Mouse (Mus musculus) midbrain, postnatal 0 days (tissue): Measurements from ENCODE around the gene Nrn1l. TPM values are rescaled to one million over a fixed set of nuclear protein-coding genes. Genes with fewer than 3 reads are reported as not detected.

Experiments used
- ATAC-seq: fragments of 200-750 bp; cut with Nextera tagmentation; 2 replicates; pipeline ENCODE4 v1.8.0; 2017; ENCODE audit warnings: moderate number of reproducible peaks, mild to moderate bottlenecking, moderate TSS enrichment, moderate library complexity; ENCODE audit not compliant: low FRiP score
- DNase-seq: peaks from one replicate; pipeline ENCODE4 v3.0.0-alpha.2; 2015; ENCODE audit warnings: low spot score
- H3K27ac ChIP-seq: fragments of 300-500 bp; sonication (generic); 2 replicates; pipeline ENCODE4 v1.5.1; 2014; ENCODE audit warnings: low read depth, mild to moderate bottlenecking, low read length, mixed read lengths
- H3K27me3 ChIP-seq: fragments of 300-500 bp; sonication (generic); 2 replicates; pipeline ENCODE4 v1.6.1; 2014; ENCODE audit warnings: low read length, control low read depth, mixed read lengths; ENCODE audit not compliant: insufficient read depth
- H3K36me3 ChIP-seq: fragments of 300-500 bp; sonication (generic); 2 replicates; pipeline ENCODE4 v1.6.1; 2014; ENCODE audit warnings: low read length, control low read depth, mixed read lengths; ENCODE audit not compliant: insufficient read depth
- H3K4me1 ChIP-seq: fragments of 300-500 bp; sonication (generic); 2 replicates; pipeline ENCODE4 v1.6.1; 2014; ENCODE audit warnings: mild to moderate bottlenecking, control low read depth, antibody characterized with exemption, low read length, mixed read lengths; ENCODE audit not compliant: insufficient read depth
- H3K4me2 ChIP-seq: fragments of 300-500 bp; sonication (generic); 2 replicates; pipeline ENCODE4 v1.6.1; 2014; ENCODE audit warnings: low read depth, mild to moderate bottlenecking, low read length, mixed read lengths; ENCODE audit not compliant: poor library complexity, severe bottlenecking
- H3K4me3 ChIP-seq: fragments of 300-500 bp; sonication (generic); 2 replicates; pipeline ENCODE4 v1.5.1; 2014; ENCODE audit warnings: low read depth, mild to moderate bottlenecking, low read length, moderate library complexity
- H3K9ac ChIP-seq: fragments of 300-500 bp; sonication (generic); replicated peaks from 2 replicates; pipeline ENCODE4 v1.6.1; 2014; ENCODE audit warnings: mild to moderate bottlenecking, low read length, moderate library complexity, mixed read lengths; ENCODE audit not compliant: poor library complexity, severe bottlenecking
- H3K9me3 ChIP-seq: fragments of 300-500 bp; sonication (generic); 2 replicates; pipeline ENCODE4 v1.6.1; 2016; ENCODE audit warnings: low read length, control low read depth
- CTCF ChIP-seq: IDR thresholded peaks from 2 replicates; pipeline ENCODE4 v1.5.1; 2016; ENCODE audit warnings: antibody characterized with exemption, mild to moderate bottlenecking
- WGBS: fragments of 180-500 bp; shearing (Covaris S2); extraction: QIAGEN DNeasy Blood & Tissue Kit; methylation state at CpG from one replicate; pipeline ENCODE4 v1.1.7; 2014; 5-methylcytosine and 5-hydroxymethylcytosine counted together
- polyA plus RNA-seq: library from polyadenylated mRNA; unstranded; fragments of >200 nt; fragmentation: Nextera tagmentation; extraction: Ambion mirVana; gene quantifications from 2 replicates; pipeline ENCODE4 v1.2.1, GENCODE M21; 2015
- total RNA-seq: library from RNA; depleted of rRNA; stranded (reverse); fragments of >200 nt; gene quantifications from 2 replicates; pipeline ENCODE4 v1.2.3, GENCODE M21; 2014

Nrn1l gene
- total and polyA plus RNA-seq, 2 experiments from 2014 or later, result 1.3 TPM

DNA sequence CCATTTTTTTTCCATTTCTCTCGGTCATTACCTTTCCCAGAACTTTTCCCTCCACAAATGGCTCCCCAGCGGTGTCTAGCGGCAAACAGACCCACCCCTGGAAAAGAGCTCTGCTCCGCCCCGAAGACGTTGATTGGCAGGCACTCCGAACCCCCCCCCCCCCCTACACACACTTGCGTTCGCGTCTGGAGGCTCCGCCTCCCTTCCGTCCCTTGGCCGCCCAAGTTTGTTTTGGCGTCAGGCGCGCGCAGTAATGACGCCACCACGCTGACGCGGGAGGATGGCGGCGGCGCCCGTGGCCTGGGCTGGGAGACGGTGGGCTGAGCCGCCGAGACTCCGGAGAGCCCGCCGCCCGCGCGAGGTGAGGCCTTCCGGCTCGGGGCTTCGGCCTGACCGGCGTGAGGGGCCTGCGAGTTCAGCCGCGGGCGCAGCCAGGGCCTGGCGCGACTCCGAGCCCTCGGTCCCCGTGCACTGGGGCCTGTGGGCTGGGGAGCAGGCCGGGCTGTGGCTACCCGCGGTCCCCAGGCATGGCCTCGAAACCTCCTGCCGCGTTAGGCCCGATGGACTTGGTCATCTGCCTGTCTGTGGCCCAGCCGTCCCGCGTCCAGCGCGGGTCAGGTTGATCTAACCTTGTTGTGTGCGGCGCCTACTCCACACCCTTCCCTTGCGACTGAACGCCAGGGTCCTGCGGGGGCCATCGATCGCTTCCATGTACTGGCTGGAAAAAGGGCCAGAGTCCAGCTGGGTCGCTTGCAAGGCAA, 7.0 kb downstream of the Nrn1l start, which contains the start of gene Pskh1:
TSS of gene Pskh1 (plus strand) at position 262 of the 761 bp plus-strand sequence.
- H3K4me2 ChIP-seq, result peak within 1 kb of the TSS; percentile 64
- peak; percentile 95 for ATAC-seq
- H3K27me3 ChIP-seq, result no peaks in the 10 kb centered on the region
- peak within 1 kb of the TSS; percentile 93 for H3K4me3 ChIP-seq
- H3K36me3 ChIP-seq, result no peaks in the 10 kb centered on the region
- TF ChIP-seq CTCF, result 0 out of 2 replicates have a peak, but pooled peaks have one; percentile 5
- peak; percentile 94 for DNase-seq
- peak within 1 kb of the TSS; percentile 88 for H3K27ac ChIP-seq
- WGBS, result under 1% methylated on average over 68 of the region's 68 CpGs
- peak within 1 kb of the TSS; percentile 98 for H3K9ac ChIP-seq
- no peaks in the 10 kb centered on the region for H3K9me3 ChIP-seq
- no peaks in the 10 kb centered on the region for H3K4me1 ChIP-seq

DNA sequence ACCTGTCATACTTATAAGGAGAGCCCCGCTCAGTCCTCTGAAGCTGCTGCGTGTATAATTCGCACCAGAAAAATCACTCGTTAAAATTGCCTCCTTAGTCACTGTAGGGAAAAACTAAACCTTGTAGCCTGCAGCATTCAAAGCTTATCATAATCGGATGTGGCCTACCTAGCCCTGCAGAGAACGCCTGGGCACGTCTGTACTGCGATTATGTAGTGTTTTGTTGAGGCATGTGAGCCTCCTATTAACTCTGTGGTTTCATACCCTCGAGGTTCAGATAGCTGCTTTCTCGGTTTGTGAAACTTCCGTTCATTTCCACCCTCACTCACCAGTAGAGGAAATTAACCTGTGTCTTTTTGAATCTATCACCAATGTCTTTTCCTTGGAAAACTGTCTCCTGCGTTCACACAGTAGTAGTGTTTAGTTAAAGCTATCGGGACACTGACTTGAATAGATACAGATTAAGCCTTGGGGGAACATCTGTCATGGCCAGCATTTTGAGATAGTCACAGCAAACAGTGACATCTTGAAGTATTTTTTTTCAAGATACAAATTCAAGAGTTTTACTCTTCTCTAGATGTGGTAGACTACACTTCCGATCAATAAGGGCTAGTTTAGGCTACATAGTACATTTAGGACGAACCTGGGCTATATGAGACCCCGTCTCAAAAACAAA, 7.7 kb downstream of the Nrn1l start:
- ATAC-seq (no peak), DNase-seq (peak; percentile 10)
- Histone ChIP-seq H3K27me3 (no peaks in the 10 kb centered on the region), H3K27ac (peak overlapping the region; percentile 88), H3K4me2 (peak overlapping the region; percentile 64), H3K36me3 (no peaks in the 10 kb centered on the region), H3K9ac (peak overlapping the region; percentile 98), H3K9me3 (no peaks in the 10 kb centered on the region), H3K4me3 (peak overlapping the region; percentile 93), H3K4me1 (no peaks in the 10 kb centered on the region)
- WGBS, result 33% methylated on average over 16 of the region's 16 CpGs
- TF ChIP-seq CTCF, result no peak

DNA sequence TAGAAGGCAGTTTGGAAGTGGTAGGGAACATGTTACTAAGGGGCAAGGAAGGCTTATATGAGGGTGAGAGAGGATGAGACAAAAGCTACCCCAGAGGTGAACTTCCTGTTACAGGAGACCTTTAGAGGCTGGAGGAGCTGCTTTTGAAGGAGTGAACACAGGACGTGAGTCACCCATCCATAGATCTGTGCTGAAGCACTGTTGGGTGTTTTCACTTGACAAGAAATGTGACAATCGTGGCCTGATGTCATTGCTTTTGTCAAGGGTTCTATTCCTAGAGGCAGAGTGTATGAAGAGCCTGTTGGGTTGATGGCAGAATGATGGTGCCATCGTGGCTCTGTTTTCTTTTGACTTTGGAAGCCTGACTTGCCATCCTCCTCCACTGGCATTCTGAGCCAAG, 26.0 kb downstream of the Nrn1l start:
- DNase-seq (no peak), ATAC-seq (no peak)
- no peak overlapping the region for H3K9ac ChIP-seq
- H3K4me1 ChIP-seq, result no peaks in the 10 kb centered on the region
- H3K4me2 ChIP-seq, result no peak overlapping the region
- 92% methylated on average over 3 of the region's 3 CpGs for WGBS
- no peak overlapping the region for H3K27ac ChIP-seq
- H3K36me3 ChIP-seq, result no peaks in the 10 kb centered on the region
- H3K27me3 ChIP-seq, result no peaks in the 10 kb centered on the region
- H3K4me3 ChIP-seq, result no peak overlapping the region
- TF ChIP-seq CTCF, result no peak
- H3K9me3 ChIP-seq, result no peaks in the 10 kb centered on the region

DNA sequence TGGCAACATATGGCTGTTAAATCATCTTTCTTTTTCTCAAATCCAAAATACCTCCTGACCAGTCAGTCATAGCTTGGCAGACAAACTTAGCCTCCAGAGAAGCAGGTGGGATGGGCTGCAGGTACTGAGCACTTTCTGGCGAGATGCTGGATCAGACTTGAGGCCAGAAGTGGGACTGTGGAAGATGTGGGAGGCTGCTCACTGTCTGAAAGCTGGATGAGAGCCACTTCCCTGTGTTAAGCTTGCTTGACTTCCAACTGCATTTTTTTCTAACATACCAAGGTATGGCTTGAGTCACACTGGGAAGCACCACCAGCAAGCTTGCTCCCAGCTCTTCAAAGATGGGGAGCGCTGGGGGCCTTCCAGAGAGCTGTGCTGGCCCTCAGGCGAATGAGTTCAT, 31.8 kb downstream of the Nrn1l start:
- no peak for TF ChIP-seq CTCF
- H3K27me3 ChIP-seq, result no peaks in the 10 kb centered on the region
- WGBS, result 75% methylated on average over 3 of the region's 3 CpGs
- no peak overlapping the region for H3K27ac ChIP-seq
- 0 out of 2 replicates have a peak, but pooled peaks cover 5% of the 10 kb centered on the region for H3K36me3 ChIP-seq
- H3K4me1 ChIP-seq, result no peaks in the 10 kb centered on the region
- H3K4me2 ChIP-seq, result no peak overlapping the region
- no peak for DNase-seq
- H3K9ac ChIP-seq, result no peak overlapping the region
- no peaks in the 10 kb centered on the region for H3K9me3 ChIP-seq
- ATAC-seq, result no peak
- H3K4me3 ChIP-seq, result no peak overlapping the region

DNA sequence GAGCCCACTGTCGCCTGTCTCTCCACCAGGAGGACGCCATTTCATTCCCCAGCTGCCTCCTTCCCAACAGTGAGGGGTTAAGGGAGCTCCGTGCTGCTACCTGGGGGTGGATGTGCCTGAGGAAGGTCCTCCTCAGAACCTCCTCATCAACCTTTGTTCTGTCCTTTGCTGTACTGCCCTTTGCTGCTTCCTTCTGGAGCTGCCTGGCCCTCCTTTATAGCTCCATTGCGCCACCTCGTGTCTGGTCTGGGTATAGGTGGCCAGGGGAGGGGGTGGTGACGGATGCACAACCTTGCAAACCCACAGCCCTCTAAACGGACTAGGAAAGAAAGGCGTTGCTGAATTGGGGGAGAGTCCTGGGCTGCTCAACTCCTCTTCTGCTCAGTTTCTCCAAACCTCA, 37.2 kb downstream of the Nrn1l start:
- no peaks in the 10 kb centered on the region for H3K27me3 ChIP-seq
- no peak overlapping the region for H3K4me2 ChIP-seq
- ATAC-seq (peak; percentile 69), DNase-seq (peak; percentile 70)
- H3K27ac ChIP-seq, result peak overlapping the region; percentile 48
- H3K9ac ChIP-seq, result no peak overlapping the region
- H3K9me3 ChIP-seq, result no peaks in the 10 kb centered on the region
- WGBS, result 17% methylated on average over 8 of the region's 8 CpGs
- peaks cover under 1% of the 10 kb centered on the region; the same call in 1 of the 2 replicates for H3K4me1 ChIP-seq
- peak; percentile 97 for TF ChIP-seq CTCF
- peaks cover 10% of the 10 kb centered on the region for H3K36me3 ChIP-seq
- H3K4me3 ChIP-seq, result no peak overlapping the region

DNA sequence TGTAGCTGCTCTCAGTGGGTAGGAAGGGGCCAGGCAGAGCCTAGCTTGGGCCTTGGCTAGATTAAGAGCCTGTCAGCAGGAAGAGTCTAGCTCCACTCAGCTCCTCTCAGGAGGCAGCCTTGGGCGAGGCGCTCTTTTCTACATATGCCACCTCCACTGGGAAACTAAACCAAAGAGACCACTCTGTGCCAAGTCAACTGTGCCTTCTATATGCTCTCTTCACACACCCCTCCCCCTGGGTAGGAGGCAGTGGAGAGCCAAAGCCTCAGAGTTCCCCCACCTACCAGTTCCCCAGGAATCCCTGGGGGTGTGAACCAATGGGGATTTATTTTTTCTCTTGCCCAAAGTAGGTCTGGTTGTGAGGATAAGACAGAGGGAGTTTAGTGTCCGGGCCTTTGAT, 37.9 kb downstream of the Nrn1l start:
- Histone ChIP-seq H3K27me3 (no peaks in the 10 kb centered on the region), H3K4me1 (peaks cover 4% of the 10 kb centered on the region), H3K9me3 (no peaks in the 10 kb centered on the region), H3K9ac (no peak overlapping the region), H3K4me2 (no peak overlapping the region), H3K36me3 (peaks cover 9% of the 10 kb centered on the region), H3K27ac (no peak overlapping the region), H3K4me3 (no peak overlapping the region)
- ATAC-seq (no peak), DNase-seq (no peak)
- no peak for TF ChIP-seq CTCF
- 97% methylated on average over 3 of the region's 3 CpGs for WGBS
